Mouse (Mus musculus): ENCODE results near the gene Sun2.

GRCm38 (mm10) chr15:79775662-79776061 is 33.3 kb upstream of the Sun2 start:
- TF ChIP-seq POLR2A (IDR thresholded peaks at IDR 0.05; ENCODE audit: borderline replicate concordance, insufficient read depth, low read length) (no peak), CTCF (IDR thresholded peaks at IDR 0.05; ENCODE audit: borderline replicate concordance, insufficient read depth, low read depth, low read length) (no peak)
